Mouse (Mus musculus) 416B (cell line): ENCODE data around the gene Sh3d19.
A peak's percentile ranks its signal among the peaks of the same experiment; 100 is the strongest.

Experiments
- DNase-seq: peaks from one replicate; pipeline ENCODE4 v3.0.0; 2011; ENCODE audit warnings: low read depth

The Sh3d19 gene

GRCm38 (mm10) chr3:86135886-86136563 lies 165.1 kb downstream of the Sh3d19 start:
- peak; percentile 16 for DNase-seq

- DNase-seq = peak; percentile 34
Observed at GRCm38 (mm10) chr3:86136936-86137574, 166.1 kb downstream of the Sh3d19 start.

GRCm38 (mm10) chr3:86139660-86140059 lies 168.8 kb downstream of the Sh3d19 start:
- no peak for DNase-seq

GRCm38 (mm10) chr3:86141366-86141765 lies 170.5 kb downstream of the Sh3d19 start:
- peak; percentile 40 for DNase-seq

GRCm38 (mm10) chr3:86141886-86142262 lies 171.0 kb downstream of the Sh3d19 start:
- DNase-seq = peak; percentile 49

GRCm38 (mm10) chr3:86142263-86142933 lies 171.5 kb downstream of the Sh3d19 start, which contains the start of gene Rps3a1:
TSS of gene Rps3a1 (minus strand) at chr3:86142702.
- peak; percentile 99 for DNase-seq

- no peak for DNase-seq
Observed at GRCm38 (mm10) chr3:86142934-86143317, 172.0 kb downstream of the Sh3d19 start.

GRCm38 (mm10) chr3:86143343-86143742 lies 172.4 kb downstream of the Sh3d19 start:
- DNase-seq = no peak

- DNase-seq = no peak
Observed at GRCm38 (mm10) chr3:86149063-86149462, 178.2 kb downstream of the Sh3d19 start.

- no peak for DNase-seq
Observed at GRCm38 (mm10) chr3:86149521-86149920, 178.6 kb downstream of the Sh3d19 start.

- DNase-seq = peak; percentile 74
Observed at GRCm38 (mm10) chr3:86168841-86169425, 198.0 kb downstream of the Sh3d19 start.

- no peak for DNase-seq
Observed at GRCm38 (mm10) chr3:86179714-86180113, 208.8 kb downstream of the Sh3d19 start.
